Mouse (Mus musculus) c-Kit-negative CD71-positive TER-119-positive erythroid progenitor cells, embryonic 14.5 days (primary cell): ENCODE data around the gene Nr1d1.

Experiments used
- DNase-seq: peaks from one replicate; pipeline ENCODE4 v3.0.0-alpha.2; 2013; ENCODE audit warnings: low read depth, low spot score

Gene Nr1d1

DNA sequence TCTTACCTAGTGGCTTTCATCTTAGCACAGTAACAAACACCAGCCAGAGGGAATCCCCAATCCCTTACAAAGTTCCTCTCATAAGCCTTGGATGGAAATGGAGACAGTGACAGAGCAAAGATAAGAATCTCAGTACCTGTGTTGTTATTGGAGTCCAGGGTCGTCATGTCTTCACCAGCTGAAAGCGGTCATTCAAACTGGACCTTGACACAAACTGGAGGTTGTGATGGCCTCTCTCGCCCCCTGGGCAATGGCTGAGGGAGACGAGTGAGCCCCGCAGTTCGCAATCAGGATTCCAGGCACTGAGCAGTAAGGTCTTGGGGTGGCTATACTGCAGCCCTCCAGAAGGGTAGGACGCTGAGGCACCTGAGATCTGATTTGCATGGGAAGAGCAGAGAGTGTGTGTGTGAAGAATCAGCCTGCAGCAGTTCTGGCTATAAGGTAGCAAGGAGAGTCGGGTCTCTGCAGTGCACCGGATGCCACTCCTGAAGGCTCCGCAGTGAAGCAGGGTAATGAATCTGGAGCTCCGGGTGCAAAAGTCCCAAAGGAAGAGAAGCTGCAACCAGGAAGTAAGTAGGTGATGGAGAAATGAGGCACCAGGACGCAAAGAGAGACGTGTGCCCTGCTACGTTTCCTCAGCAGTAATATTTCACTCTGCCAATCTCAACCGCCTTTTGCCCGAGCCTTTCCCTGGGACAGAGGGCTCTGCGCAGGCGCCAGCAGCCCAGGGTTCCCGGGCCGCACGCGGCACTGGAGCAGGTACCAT, at the start of gene Nr1d1:
Nr1d1 (minus strand) TSS at position 752 of the 766 bp plus-strand sequence.
- no peak for DNase-seq

DNA sequence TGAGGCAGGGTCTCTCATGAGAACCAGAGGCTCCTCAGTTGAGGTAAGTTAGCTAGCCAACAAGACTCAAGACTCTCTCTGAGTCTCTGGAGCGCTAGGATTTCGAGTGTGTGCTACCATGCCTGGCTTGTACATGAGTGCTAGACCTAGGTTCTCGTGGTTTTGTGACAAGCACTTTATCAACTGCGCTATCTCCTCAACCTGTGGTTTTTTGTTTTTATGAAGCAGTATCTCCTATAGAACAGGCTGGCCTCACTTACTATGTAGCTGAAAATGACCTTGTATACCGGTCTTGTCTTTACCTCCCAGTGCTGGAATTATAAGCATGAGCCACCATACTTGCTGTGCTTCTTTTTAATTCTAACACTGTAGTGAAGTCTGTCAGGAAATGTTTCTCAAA, 45.8 kb upstream of the Nr1d1 start:
- no peak for DNase-seq

DNA sequence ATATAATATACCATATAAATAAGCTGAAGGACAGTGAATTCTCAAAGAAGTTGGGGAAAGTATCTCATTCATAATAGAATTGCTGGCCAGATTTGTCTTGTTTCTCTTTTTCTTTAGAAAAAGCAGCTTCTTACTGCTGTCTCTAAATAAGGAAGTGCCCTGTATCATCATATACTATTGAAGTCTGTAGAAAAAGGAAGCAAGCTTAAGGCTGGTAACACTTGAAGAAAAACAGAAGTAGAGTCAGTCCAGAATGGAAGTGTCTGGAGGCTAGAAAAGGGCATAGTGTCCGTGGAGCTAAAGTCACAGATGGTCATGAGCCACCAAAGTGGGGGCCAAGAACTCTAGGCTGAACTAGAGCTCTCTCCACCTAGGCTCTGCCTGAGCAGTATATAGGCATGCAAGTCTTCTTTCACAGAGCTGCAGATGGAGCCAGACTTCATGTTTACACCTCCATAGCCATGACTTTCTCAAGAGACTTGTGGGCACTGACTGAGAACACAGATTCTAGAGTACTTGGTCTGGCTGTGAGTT, 41.6 kb upstream of the Nr1d1 start:
- DNase-seq, result no peak

DNA sequence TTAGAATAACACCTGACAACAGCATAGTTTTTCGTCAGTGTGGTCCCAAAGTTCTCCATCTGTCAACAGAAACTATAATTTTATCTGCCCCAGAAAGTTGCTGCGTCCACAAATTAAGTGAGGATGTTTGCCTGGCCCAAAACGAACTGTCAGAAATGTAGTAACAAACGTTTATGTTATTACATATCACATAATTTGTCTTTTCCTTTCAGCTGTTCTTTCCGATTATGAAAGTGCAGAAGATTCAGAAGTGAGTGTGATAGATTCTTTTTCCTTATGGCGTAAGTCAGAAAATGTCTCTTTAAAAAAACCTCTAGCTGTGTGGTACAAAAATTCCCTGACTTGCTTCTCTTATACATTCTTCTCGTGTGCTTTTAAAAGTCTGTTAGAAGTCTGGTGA, 35.6 kb upstream of the Nr1d1 start:
- no peak for DNase-seq

DNA sequence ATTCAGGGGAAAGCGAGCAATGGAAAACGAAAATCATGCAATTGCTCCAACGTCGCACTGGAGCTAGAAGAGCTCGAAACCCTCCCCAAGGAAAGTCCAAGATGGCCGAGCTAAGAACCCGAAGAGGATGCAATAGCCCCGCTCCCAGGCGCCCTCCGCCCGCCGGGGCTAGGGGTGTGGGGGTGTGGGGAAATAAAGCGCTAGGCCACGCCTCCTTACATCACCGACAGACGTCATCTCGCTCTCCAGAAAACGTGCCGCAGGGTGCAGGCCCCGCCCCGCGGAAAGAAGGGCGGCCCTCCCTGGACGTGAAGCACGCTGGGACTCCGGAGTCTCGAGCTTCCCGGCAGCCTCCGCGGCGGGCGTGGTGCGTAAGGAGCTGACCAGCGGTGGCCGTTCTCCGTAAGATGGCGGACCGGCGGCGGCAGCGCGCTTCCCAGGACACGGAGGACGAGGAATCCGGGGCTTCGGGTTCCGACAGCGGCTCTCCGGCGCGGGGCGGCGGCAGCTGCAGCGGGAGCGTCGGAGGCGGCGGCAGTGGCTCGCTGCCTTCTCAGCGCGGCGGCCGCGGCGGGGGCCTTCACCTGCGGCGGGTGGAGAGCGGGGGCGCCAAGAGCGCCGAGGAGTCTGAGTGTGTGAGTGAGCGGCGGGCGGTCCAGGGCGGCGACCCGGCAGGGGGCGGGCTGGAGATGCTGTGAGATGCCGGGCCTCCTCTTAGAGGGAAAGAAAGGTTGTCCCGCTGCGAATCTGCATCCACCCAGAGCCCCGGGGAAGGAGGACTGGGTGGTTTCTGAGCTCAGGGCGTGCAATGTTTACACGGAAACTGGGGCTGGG, 34.5 kb upstream of the Nr1d1 start:
- DNase-seq, result peak; percentile 95

DNA sequence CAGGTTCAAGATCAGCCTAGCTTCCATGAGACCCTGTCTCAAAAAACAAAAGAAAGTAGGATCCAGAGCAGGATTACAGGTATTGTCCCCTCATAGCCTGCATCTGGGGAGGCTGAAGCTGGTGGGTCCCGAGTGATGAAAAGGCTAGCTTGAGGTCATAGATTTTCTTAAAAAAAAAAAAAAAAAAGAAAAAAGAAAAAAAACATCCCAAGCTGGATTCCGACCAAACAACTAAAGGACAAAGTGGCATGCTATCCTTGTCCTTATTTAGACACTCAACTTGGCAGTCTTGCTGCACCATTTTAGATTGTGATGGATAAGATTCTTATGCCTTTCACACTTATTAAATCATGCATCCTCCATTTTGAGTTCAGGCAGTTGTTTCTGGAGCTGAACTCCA, 33.3 kb upstream of the Nr1d1 start:
- DNase-seq, result no peak

DNA sequence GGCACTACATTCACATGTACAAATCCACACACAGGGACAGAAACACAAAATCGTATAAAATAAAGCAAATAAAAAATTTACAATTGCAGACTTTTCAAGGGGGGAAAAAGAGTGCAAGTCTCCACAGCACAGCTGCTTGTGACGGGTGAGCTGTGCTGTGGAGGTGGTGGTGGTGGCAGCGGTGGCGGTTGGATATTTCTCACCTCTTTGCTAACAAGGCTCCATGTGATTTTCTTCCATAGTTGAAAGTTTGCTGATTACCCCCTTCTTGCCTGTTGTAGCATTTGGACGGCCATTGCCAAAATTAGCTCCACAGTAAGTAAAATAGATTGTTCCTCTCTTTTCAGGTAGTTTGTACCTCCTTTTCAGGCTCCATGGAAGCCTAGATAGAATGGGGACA, 29.5 kb upstream of the Nr1d1 start, which contains the start of gene Casc3:
Casc3 (plus strand) TSS at position 301 of the 400 bp plus-strand sequence.
- DNase-seq, result no peak

DNA sequence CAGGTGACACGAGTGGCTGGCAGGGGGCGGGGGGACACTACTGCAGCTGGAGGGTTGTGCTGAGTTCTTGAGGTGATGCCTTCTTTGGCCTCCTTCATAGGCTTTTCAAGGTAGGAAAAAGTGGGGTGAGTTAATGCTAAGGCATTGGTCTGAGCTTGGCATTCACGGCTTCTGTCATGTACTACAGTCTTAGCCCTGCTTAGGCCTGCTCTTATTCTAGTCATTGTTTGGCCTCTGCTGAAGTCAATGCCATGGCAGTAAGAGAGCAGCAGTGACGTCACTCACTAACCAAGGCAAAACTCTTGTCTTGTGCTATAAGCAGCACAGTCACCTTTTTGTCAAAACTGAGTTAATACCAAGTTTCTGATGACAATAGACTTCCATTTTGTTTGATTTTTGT, 22.8 kb upstream of the Nr1d1 start:
- DNase-seq, result no peak

DNA sequence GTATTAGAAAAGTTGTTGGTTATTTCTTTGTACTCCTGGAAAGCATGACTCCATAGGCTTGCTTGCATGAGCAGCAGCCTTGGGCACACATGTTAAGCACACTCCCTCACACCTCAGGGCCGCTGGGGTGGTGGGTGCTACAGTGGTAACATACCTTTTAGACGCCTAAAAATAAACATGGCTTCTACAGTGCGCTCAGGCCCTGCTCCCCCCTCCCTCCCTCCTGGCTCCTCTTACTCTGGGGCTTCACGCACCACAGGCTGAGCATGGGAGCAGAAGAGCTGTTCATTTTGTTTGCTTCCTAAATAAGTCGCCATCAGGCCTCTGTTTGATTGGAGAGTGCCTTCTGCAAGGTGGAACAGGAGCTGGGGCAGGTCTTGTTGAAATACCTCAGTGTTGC, 22.2 kb upstream of the Nr1d1 start:
- no peak for DNase-seq

DNA sequence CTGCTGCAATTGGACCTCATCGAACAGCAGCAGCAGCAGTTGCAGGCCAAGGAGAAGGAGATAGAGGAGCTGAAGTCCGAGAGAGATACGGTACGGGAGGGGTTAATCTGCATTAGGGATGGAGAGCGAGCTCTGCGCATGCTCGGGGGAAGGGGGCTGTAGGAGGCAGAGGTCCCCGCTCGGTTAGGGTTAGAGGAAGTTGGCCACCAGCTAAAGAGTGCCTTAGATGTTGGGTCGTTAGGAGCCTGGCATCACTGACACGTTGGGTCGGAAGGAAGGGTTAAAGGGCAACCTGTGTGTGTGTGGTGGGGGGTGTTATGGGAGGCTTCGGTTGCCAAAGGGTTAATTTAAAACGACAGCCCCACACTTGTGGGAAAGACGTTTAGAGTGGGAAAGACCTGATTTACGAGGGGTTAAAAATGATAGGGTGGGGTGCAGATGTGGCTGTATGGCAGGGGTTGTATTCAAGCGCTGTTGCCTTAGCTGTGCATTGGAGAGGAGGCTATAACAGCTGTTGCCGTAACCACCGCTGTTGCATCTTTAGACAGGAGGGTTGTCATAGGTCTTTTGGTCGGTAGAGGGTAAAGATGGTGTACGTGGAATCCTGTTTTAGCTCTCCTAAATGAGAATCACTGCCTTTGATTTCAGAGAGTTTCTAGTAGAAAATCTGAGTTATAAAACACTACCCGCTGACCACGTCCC, 21.5 kb upstream of the Nr1d1 start:
- DNase-seq, result no peak

DNA sequence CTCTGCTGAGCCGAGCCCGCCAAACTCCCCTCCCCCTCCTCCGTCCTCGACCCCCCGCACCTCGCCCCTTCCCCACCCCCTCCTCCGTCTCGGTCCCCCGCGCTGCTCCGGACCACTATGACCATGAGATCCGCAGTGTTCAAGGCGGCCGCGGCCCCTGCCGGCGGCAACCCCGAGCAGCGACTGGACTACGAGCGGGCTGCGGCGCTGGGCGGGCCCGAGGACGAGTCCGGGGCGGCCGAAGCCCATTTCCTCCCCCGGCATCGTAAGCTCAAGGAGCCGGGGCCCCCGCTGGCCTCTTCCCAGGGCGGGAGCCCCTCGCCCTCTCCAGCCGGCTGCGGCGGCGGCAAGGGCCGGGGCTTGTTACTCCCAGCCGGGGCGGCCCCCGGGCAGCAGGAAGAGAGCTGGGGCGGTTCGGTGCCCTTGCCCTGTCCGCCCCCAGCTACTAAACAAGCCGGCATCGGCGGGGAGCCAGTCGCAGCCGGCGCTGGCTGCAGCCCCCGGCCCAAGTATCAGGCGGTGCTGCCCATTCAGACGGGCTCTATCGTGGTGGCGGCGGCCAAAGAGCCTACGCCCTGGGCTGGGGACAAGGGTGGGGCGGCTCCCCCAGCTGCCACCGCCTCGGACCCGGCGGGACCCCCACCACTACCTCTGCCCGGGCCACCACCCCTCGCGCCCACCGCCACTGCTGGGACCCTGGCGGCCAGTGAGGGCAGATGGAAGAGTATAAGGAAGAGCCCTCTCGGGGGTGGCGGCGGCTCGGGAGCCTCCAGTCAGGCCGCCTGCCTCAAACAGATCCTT, 20.8 kb upstream of the Nr1d1 start:
- DNase-seq, result peak; percentile 43

DNA sequence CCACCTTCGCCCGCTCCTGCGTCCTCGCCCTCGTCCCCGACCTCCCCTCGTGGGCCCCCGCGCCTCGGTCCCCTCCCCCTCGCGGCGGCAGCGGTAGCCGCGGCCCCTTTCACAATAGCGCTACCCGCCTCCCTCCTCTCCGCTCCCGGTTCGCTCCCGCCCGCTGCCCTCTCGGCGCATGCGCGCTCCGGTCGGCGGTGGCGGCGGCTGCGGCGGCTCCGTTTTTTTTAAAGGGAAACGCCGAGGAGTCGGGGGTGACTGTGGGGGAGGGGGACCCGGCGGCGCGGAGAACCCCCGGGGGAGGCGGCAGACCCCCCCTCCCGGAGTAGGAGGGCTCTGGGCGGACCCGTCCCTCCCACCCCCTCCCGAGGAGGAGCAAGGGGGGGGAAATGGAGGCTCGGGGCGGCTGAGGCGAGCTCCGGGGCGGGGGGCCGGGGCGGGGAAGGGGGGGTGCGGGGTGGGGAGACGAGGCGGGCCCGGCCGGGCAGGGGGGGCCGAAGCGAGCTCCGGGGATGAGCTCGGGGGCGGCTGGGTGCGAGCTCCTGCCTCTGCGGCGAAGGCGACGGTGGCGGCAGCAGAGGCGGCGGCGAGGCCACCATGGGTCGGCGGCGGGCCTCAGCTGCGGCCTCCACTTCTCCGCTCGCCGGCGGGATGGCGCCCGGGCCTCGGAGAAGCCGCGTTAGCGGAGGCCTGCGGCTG, 20.0 kb upstream of the Nr1d1 start, which contains the start of gene Msl1:
Msl1 (plus strand) TSS at position 502 of the 699 bp plus-strand sequence.
- peak; percentile 77 for DNase-seq

DNA sequence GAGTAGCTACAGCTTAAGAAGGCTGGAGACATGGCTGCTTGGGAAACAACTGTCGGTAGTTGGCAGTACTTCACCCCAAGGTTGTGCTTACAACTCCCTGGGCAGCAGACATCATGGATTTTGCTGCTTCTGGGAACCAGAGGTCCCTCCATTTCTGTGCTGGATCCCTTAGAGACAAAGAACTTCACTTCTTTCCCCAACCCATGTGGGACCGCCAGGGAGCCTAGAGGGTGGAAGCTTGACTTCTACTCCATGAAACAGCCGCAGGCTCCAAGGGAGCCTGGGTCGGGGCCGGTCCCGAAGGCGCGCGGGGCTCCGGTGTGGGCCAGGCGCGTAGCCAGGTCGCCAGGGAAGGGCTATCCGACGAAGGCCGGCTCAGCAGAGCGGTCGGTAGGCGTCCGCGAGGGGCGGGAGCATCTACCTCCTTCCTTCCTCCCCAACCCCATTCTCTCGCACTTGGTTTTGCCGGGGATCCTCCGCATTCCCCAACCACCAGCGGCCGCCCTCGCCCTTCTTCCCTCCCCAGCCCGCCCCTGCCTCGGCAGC, 19.4 kb upstream of the Nr1d1 start:
- DNase-seq, result peak; percentile 41

DNA sequence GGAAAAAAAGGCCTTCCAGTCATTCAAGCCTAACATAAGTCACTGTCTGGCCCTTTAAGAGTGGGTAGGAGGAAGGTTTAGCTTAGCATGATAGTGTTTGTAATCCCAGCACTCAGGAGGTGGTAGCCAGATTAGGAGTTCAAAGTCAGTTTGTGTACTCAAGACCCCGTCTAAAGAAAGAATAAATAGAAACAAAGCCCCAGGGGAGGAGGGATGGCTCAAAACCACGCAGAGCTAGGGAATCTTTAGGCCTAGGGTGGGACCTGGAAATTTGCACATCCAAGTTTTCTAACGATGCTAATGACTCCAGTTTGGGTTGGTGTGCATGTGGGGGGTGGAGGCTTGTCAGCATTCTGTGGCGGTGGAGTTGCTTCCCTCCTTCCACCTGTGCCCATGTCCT, 16.9 kb upstream of the Nr1d1 start:
- no peak for DNase-seq

DNA sequence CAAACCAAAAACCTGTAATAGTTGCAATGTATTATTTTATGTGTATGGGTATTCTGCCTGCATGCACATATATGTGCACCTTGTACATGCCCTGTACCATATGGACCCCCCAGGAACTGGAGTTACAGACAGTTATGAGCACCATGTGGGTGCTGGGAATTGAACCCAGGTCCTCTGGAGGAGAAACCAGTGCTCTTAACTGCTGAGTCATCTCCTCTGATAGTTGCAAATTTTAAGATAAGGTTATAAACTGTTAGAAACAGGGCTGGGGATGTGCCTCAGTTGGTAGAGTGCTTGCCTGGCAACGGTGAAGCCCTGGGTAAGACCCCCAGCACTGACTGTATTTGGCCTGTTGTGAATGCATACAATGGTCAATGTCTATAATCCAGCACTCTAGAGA, 16.3 kb upstream of the Nr1d1 start:
- DNase-seq, result no peak

DNA sequence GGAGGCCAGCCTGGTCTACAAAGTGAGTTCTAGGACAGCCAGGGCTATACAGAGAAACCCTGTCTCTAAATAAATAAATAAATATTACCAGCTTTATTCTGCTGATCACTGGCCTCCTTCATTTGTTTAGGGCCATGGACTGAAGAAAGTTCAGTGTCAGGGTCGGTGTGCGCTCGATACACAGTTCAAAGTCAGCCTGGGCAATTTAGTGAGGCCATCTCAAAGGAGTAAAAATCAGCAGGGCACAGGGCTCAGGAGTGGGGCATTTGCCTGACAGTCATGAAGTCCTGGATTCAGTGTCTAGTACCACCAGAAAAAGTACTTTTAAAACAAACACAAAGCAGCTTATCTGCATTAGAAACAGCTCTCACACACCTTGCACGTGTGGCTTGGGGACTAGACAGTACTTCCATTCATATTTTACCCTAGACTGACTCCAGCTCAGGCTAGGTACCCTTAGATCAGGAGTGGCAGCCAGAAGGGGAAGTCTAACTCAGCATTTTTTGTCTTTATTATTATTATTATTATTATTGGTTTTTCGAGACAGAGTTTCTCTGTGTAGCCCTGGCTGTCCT, 15.6 kb upstream of the Nr1d1 start:
- DNase-seq, result no peak

DNA sequence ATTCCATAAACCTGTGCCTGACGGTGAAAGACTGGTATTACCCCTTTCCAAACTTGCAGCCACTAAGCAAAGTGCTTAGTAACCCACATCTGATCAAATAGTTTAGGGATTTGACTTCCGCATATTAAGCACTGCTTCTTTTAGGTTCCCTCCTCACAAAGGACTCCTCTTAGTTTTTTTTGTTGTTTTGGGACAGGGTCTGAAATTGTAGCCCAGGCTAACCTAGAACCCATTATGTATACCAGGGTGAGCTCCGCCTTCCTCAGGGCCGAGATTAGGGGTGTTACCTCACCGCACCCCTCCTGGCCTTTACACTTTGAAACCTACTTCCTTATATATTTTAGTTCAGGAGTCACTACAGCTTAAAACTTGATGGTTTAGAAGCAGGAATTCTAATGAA, 14.7 kb upstream of the Nr1d1 start:
- DNase-seq, result no peak

DNA sequence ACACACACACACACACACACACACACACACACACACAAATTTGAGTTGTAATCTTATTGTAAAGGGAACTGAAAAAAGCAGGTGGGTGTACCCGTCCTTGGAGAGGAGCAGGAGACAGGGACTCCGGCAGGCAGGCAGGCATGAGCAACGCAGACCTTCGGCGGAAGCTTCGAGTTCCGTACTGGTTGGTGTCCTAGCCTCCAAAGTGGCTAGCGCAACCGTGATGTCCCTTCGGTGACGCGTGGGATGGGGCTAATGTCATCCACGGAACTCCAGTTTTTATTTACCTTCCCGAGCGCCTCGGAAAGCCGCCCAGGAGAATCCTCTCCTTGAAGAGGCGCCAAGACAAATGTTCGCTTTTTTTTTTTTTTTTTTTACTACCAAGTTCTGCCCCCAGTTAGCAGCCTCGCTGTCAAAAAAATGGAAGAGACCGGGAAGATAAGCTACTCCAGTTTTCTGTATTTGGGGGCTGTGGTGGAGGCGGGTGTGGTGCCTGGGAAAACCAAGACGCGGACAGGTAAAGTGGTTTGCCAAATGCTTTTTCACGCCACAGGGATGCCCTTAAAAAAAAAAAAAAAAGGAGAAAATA, 14.2 kb upstream of the Nr1d1 start:
- DNase-seq, result no peak

DNA sequence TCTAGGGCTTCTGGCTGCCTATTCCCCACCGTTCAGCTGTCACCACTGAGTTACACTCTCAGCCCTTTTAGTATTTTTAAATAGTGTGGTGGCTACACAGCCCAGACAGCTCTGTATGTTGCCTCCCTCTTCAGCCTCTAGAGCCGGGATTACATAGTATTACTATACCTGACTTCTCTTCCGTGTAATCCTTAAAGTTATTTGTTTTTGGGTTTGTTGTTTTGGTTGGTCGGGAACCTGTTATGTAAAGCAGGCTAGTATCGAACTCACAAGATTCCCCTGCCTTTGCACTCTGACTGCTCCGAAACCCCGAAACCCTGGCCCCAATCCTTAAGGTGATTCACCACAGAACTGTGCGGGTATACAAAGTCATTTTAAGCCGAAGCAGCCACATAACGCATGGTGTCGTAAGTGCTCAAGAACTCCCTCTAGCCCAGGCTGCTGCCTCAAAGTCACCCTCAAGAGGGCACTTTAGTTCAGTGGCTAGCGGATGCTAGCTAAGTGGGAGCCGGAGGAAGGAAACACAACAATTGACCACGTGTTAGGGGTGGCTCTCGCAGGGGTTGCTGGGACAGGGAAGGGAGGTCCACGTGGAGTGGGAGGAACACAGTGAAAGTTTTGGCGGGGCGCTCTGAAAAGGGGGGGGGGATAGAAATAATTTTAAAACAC, 13.6 kb upstream of the Nr1d1 start:
- no peak for DNase-seq
